Mouse (Mus musculus) lung, postnatal 4 days (tissue): Measurements from ENCODE around the gene Cbx8.

Experiments
- DNase-seq, 2 experiments: peaks; one replicate each; pipeline ENCODE4 v3.0.0; 2021

The Cbx8 gene

DNA sequence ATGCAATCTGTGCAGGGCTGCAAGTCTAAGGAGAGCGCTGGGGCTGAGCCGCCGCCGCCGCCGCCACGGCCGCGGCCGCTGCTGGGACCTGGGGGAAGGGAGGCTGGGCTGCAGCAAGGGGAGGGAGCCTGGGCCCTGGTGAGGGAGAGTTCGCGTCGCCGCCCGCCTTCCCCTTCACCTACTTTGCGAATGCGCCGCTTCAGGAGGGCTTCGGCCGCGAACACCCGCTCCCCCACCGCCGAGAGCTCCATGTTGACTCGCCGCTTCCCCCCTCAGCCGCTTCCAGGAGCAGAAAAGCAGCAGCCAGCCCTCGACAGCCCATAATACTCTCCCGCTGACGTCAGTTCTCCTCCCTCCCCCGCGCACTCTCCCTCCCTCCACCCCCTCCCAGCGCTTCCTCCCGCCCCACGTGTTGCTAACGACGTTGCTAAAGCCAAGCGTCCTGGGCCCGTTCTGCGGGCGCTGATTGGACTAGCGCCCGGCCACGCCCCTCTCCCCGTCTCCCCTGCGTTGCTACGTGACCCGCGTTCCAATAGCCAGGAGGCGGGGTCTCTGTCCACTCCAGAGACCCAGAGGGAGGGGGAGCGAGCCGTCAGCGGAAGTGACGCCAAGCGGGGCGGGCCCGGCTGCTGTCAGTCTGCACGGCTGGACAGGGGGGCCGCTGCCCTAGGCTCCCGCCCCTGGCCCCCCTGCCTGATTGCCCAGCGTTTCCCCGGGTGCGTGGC lies at the start of gene Cbx8:
TSS of gene Cbx8 (minus strand) at position 370 of the 725 bp plus-strand sequence.
- peak; percentile 99 to 100 for DNase-seq

DNA sequence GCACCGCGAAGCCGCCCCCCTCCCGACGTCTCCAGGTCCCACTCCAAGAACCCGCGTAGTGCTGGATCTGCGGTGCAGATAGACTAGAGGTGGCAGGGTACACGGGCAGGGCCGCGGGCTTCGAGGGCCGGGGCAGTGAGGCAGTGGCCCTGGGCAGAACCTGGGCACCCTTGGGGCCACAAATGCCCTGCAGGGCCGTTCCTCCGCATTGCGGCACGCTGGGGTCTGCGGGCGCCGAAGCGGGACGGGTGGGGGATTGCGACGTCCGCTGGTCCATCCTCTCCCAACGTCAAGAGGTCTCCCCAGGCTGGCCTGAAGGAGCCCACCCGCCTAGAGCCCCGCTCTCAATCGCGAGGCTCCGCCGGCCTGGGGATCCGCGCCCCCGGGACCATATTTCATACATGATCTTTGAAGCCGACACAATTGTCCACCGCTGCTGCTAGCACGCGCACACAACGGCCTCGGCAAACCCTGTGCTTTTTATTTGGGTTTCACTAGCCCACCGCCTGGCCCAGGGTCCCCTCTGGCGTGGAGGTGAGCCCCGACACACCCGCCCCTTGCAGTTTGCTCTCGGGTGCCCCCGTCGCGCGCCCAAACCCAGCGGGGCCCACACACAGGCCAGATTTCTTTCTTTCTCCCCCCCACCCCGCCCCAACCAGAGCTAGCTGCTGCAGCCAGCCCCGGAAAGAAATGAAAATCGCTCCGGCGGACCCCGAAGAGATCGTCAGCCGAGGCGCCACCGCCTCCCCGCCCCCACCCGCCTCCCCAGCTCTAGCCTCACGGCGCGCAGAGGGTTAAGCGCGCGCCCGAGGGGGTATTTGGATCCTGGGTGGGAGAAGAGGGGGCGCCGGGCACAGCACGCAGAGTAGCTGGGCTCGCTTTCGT lies 49.5 kb upstream of the Cbx8 start:
- DNase-seq: peak; percentile 42 to 52

DNA sequence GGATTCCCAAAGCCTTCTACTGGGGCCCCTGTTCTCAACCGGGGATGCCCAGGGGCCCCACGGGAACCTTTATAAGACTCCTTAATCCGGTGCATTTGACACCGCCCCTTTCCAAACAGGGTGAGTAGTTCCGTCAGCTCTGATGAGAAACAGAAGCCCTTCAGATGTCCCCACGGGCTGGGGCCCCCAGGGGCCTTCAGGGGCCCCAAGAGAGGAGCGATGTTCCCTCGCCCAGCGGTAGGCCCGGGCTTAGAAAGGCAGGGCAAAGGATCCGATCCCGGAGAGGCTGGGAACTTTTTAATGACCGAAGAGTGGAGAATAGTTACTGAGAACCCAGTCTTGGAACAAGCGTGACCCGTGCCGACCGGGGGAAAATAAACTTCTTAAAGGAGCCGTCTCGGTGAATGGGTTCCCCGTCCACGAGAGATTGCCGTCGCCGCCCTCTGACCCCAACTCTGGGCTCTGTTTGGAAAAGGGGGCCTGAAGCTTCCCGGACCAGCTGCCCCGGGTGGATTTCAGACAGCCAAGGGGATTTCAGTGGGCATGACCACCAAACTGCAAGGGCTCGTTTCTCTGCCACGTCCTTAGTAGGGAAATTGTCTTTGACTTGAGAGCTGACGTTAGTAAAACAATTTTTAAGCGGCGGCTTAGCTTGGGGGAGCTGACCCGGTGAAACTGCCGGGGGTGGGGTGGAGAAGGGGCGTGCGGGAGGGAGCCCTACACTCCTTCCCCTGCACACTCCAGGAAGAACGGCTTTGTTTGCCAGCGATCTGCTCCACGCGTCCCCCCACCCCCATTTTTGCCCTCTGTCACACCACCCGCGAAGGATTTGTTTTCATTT lies 48.7 kb upstream of the Cbx8 start:
- DNase-seq: peak; percentile 39 to 58

DNA sequence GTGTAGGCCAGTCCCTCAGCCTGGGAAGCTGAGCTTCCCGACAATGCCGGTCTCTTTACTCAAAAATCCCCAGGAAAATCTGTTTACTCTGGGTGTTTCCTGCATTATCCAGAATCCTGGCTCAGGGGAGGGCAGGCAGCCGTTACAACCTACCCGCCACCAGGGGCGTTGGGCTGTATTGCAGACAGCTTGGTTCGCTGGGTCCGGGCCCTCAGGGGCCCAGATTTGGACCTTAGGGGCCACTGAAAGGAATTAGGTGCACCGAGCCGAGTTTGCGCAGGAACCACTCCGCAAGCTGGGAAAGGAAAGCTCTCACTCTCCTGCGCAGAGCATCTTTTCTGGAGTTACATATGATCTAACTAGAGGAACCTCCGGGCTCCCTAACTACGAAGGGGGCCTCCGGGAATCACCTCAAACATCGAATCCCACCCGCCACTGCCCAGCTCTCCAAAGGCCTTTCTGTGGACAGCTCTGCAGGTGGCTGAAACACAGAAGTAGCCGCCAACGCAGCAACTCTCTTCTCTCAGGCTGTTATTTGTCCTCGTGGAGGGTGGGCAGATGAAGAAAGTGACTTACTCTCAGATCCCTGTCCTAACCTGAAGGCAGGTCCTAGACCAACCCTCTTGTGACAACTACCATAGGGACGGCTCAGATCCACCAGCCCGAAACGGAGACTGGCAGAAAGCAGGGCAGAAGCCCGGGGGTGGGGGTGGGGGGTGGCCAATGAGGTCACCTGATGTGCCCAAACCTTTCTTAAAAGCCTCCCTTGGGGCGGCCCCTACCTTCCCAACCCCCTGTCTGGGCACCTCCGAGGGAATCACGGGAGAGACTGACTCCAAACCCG lies 47.8 kb upstream of the Cbx8 start:
- DNase-seq: peak; percentile 73

DNA sequence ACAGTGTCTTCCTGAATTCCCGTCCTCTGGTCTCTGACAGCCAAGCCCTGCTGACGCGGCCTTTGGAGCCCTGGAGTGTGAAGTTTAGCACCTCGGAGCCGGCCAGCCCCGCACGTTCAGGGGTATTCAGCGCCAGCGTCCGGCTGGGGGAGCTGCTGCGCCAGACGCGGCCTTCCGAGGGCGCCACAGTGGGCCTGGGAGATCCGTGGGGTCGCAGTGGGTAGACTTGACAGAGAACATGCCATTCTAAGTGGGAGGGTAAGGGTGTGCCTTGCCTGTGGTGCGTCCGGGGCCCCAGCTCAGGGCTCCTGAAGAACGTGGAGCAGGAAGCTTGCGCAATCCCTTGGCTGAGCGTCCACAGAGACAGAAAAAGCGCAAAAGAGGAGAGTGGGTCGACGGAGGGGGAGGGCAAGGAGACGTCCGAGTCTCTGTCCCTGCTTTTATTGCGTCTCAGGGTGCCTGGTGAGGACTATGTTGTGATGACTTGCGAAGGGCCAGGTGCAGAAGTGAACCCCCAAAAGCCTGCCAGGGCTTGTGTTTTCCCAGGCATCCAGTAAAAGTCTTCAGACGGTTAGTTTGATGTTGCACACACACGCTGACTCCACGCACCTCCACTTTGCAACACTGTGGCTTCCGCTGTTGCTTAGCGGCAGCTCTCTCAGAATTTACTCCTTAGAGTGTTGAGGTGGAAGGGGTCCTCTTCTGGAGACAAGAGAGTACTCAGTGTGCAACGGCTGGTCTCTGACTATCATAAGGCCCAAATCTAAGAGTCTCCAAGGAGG lies 46.7 kb upstream of the Cbx8 start:
- DNase-seq: peak; percentile 75 to 85

DNA sequence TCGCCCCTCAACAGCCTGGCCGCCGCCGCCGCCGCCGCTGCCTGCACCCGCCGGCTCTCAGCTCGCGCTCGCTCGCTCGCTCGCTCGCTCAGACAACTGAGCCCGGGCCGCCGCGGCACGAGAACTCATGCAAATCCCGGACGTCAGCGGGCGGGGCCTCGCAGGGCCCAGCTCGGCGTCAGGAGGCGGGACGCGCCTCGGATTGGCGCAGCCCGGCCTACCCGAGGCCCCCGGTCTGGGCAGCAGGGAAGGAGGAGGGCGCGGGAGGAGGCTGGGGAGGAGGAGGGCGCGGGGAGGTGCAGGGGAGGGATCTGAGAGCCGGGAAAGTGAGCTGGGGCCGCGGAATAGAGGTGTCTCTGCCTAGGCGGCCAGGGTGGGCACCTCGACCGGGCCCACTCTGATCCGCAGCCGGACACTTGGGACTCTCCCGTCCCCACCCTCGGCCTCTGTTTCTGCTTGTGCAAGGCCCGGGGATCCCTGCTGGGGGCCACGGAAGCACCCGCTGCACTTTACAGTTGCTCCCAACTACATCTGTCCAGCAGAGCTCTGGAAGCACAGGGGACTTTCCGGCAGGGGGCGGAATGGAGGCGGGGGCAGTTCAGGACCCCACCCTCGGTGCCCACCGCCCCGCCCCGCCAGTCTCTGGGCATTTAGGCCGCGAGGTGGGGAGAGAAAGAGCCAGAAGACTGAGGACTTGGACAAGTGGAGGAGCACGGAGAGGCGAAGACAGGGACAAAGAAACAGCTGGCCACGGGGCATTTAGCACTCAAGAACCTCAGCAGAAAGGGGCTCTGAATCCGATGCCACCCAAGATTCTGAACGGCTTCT lies 45.6 kb upstream of the Cbx8 start, which contains the start of gene Cbx4:
TSS of gene Cbx4 (minus strand) at position 78 of the 828 bp plus-strand sequence.
- DNase-seq: peak; percentile 94 to 98

DNA sequence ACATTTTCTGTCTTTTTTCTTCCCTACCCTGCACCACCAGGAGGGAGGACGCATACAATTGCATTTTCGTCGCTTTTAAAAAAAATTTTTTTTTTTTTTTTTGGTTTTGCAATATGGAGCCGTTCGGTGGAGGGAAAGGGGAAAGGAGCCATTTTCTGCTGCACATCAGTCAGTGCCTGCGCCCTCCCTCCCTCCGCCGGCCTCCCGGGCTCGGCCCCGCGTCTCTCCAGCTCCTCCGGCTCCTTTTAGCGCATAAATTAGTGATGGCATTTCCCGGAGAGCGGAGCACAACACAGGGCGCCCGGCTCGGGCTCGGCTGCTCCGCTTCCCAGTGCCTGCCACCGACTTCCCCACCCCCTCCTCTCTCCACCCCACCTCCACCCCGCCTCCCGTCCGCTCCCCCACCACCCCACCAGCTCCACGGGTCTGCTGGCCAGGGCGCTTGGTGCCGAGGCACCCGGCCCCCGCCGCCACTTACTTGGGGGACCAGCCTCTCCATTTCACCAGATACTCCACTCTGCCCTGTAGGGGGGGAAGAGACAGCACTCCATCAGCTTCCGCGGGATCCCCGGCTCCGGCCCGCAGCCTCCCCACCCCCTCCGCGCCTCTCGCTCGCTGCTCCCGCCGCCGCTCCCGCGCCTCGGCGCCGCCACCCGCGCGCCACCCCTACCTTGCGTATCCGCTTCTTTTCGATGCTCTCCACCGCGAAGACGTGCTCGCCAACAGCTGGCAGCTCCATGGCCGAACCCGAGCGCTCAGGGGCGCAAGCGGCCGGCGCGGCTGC lies 44.7 kb upstream of the Cbx8 start:
- DNase-seq: peak; percentile 81 to 82

DNA sequence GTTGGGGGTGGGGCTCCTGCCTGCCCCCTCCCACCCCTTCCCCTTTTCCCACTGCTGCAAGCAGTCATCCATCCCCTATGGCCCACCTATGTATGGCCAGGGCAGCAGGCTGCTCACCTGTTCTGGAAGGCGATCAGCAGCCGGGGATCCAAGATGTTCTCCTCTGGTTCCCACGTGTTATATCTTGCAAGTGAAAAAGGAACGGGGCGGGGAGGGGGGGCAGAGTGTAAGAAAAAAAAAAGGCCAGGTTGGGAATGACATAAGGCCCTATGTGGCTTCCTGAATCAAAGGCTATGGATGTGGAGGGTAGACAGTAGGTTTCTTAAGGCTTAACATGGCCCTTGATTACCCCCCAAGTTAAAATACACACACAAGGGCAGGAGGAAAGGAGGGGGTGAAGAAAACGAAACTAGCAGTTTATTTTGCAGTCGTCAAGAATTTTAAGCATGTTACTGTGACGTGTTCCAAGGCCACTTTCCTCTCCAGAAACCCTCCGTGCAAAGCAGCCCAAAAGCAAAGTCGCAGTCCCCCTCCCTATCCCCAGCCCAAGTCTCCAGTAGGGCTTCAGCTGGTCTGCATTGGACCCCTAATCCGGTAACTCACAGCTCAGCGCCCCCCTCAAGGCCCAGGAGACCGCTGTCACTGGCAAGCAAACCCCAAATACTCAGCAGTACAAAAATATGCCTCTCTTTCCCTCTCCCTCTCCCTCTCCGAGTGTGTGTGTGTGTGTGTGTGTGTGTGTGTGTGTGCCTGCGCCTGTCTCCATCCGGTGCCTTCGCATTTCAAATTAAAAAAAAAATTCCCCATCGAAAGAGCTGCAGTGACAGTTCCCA lies 43.9 kb upstream of the Cbx8 start:
- DNase-seq: peak; percentile 58 to 63

DNA sequence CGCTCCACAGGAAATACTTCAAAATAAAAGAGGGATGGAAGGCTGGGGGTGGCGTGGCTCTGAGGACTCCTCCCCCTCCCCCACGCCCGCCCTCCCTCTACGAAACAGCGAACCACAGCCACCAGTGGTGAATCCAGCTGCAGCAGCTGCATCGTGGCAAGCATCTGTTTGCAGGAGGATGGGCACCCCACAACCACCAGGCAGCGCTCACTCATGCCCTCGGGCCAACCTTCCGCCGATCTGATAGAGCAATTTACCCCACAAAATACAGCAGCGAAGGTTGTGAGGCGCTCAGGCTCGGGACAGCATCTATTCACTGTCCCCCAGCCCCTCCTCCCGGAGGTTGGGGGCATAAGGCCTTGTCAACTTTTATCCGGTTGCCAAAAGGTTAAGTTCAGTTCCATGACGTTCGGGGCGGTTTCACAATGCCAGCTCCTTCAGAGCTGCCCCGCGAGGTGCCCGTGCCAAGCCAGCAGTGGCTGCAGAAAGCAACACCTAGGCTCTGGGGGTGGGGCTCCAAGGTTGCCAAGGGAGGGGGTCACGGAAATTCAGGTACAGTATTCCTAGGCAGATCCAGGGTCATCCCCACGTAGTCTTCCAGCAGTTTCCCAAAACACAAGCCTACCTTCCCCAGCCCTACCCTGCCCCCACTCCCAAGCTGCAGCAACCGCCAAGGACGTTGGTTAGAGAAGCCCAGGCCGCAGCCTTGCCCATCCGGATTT lies 43.1 kb upstream of the Cbx8 start:
- DNase-seq: peak; percentile 79 to 86

DNA sequence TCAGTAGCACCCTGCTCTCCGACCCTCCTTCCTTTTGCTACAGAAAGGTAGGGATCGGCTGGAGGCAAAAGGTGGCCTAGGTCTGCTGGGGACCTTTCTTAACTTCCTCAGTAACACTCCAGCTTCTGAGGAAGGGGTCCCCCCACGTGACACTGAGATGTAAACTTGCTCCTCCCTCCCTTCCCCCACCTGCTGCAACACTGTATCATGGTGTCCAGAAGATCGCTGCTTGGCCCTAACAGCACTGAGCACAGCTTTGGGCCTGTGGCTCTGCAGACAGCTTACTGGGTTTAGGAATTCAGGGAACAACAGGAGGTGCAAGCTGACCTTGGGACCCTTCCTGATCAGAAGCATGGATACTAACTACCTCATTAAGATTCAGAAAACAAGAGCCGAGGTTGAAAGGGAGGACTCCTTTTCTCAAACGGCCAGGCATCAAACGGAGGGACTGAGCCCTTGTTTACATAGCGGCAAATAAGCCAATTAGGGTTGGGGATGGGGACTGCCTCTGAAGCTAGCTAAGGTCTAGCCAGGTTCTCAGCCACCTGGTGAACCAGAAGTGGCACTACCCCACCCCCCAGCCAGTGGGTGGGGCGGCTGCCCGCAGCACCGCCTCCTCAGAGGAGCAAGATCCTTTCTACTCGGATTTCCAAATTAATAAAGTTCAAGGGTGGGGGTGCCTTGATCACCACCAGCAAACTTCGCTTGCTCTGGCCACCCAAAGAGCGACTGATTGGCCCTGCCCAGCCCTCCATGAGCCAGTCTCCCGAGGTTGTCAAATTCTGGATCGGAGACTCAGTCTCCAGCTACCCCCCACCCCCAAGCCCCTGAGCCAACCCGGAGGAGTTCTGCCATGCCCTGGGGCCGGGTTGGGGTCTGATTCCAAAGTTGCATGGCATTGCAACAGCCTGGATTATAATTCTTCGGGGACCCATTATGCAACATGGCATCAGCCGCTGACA lies 42.1 kb upstream of the Cbx8 start:
- DNase-seq: peak; percentile 47 to 60

DNA sequence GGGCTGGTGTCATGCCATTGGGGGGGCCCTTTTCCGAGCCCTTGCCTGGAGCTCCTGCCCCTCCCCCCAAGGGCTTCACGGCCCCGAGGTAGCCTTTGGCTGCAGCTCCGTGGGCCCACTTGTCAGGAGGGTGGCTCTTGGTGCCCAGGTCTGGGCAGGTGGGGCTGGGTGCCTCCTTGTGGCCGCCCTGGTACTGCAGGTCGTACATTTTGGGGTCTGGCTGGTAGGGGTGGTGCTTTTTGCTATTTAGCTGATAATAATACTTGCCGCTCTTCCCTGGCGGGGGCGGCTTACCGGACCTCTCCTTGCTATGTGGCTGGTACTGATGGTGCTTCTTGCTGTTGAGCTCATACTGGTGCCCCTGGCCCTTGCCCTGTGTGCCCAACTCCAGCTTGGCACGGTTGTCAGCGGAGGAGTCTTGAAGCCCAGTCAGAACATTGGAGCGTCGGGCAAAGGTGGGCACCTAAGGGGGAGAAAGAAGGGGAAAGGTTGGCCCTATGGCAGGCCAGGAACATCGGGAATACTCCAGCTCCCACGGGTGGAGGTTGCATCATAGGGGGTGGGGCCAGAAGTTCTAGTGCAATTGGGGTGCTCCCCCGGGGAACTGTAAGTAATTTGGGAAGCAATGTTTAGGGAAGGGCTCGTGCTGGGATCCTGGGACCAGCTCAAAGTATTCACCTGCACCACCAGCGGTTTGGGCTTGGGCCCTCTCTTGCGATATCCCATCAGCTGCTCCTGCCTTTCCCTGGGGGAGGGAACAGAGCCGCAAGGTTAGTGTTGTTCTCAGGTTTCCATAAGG lies 41.3 kb upstream of the Cbx8 start:
- peak; percentile 63 to 68 for DNase-seq

DNA sequence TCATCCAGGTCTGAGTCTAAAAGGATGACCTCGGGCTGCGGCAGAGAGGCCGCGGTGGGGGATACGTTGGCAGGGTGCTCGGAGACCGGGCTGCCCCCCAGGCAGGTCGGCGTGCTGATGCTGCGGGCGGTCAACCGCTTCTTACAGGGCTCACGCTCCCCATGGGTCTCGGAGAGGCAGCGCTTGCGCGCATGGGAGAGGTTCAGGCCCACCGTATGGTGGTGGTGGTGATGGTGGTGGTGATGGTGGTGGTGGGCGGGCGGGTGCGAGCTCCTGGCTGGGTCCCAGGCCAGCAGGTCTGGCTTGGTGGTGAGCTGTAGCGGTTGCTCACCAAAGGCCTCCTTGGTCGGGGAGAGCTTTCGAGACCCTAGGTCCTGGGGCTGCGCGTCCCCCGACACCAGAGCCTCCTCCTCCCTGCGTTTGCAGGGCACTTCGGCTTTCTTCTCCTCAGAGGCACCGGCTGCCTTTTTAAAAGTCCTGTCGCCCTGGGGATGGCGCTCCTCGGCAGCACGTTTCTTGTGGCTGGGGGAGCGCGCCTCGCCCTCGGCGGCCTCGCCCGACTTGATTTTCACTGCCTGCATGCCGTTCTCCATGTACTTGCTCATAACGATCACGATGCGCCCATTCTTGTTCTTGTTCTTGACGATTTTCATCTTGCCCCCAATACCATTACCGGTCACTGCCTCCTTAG lies 40.5 kb upstream of the Cbx8 start:
- no peak for DNase-seq

DNA sequence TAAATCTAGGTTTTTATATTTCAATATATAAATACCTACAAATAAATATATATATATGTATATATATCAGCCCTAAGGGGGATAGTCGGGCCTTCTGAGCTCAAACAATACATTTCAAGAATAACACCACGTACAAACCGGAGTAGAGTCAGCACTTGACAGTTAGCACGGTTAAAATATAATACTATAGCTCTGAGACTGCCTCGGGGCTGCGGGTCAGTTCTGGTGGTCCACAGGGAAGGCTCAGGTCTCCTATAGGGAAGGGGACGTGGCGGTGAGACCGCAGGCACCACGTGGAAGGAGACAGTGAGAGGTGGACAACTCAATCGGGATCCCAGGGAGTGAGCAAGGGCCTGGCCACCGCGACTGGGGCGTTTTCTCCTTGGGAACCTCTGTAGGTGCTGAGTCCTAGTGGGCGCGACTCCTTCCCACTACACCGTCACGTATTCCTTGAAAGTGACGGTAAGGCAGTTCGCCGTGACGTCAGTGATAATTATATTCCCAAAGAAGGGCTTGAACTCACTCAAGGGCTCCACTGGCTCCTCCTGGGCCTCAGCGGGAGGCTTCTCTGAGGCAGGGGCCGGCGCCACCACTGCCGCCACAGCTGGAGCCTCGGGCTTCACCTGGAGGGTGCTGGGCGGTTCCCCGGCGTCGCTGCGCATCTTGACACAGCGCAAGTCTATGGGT lies 39.8 kb upstream of the Cbx8 start:
- no peak for DNase-seq

DNA sequence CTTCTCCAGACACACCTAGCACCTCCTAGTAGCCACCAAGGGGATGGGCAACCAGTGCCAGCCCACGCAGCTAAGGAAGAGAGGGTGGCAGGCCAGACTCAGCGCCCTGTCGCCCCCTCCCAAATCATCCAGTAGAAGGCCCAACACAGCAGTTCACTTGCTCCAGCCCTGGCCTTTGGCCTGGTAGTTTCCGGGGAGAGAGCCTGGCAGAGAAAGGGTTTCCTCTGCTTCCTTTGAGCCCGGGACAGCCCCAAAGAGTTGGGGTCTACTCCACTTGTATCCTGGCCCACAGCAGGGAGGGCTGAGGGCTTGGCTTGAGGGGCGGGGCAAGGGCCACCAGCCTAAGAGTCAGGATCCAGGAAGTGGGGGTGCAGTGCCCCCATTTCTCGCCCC lies 38.7 kb upstream of the Cbx8 start:
- no peak for DNase-seq
